Mouse (Mus musculus): ENCODE data around the gene Piezo1. TPM values are rescaled to one million over a fixed set of nuclear protein-coding genes. Genes with fewer than 3 reads are reported as not detected.

Gene Piezo1
- total and polyA plus RNA-seq, 2 experiments from 2014 or later = 1.2 to 10.0 TPM

DNA sequence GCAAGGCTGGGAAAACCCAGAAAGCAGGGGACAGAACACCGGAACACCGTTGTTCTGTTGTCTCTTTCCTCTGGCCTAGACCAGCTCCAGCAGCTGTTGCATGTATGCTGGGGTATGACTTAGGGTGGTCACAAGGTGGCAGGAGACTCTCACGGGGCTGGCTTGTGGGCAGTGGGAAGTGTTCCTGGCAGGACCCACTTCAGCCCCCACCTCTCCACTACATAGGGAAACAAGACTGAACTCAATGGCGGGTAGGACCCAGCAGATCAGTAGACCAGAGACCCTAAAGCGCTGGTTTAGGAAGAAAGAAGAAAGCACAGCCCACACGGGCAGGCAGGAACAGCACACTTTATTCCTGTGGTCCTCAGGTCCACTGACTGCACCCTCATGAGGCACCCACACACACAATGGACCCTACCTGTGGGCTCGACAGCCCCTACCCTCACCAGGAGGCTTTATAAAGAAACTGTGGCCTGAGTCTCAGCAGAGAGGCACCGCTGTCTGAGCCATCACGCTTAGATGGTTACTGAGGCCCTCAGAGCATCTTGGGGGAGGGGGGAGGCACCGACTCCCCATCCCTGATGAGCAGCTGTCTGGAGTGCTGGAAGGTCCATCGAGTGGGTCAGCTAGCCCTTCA is 117.7 kb downstream of the Piezo1 start:
- peak; percentile 43 for TF ChIP-seq CTCF (IDR thresholded peaks at IDR 0.05; ENCODE audit: low read depth)
- Histone ChIP-seq H3K27me3 (ENCODE audit: insufficient read depth, low read length) (no peaks in the 10 kb centered on the region), H3K4me3 (ENCODE audit: low read length) (no peak overlapping the region), H3K27ac (no peak overlapping the region; the same call in 1 of the 2 replicates), H3K36me3 (ENCODE audit: insufficient read depth, low read length) (peaks cover 27% of the 10 kb centered on the region; the same call in 1 of the 2 replicates), H3K9ac (replicated peaks; ENCODE audit: low read length) (no peak overlapping the region), H3K4me2 (ENCODE audit: low read depth, low read length) (no peak overlapping the region), H3K9me3 (ENCODE audit: low read length) (no peaks in the 10 kb centered on the region), H3K4me1 (ENCODE audit: insufficient read depth, low read length) (peaks cover 10% of the 10 kb centered on the region; the same call in 1 of the 2 replicates)
- peak; percentile 36; the same call in 1 of the 2 replicates for ATAC-seq
- DNase-seq (ENCODE audit: low spot score) = peak; percentile 18
- 68% methylated on average over 11 of the region's 11 CpGs for WGBS

DNA sequence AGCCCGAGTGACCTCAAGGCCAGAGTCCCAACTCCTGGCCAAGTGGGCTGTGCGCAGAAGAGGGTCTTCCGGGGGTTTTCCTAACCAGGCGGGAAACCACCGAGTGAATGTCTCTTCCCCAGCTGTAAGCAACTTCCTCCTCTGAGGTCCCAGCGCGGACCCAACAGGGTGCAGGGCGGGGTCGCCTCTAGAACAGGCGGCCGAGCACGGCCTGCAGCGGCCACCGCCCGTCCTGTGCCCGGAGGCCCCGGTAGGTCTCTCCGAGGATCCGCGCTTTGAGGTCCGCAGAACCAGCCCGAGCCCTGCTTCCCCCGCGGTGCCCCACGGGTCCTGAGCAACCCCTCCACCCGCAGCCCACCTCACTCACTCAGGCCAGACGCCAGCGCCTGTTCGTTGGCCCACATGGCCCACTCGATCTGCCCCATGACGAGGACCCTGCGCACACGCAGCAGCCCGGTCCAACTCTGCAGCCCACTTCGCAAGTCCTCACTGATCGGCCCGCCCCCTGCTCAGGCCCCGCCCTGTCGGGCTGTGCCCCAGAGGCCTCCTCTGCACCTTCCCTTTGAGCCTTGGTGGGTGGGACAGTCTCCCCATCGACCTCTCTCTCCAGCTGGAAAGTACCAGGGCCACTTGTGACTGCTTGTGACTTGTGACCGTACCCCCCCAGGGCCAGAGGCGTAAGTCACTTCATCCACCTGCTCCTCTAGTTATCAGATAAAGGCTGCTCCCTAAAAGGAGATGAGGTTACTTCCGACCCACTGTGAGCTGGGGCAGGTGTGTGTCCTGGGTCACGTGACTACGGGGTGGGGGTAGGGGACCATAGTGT is 118.5 kb downstream of the Piezo1 start, which contains the start of gene Cyba:
TSS of gene Cyba (minus strand) at position 488 of the 826 bp plus-strand sequence.
- peak; percentile 47 for DNase-seq (ENCODE audit: low spot score)
- 8% methylated on average over 44 of the region's 45 CpGs for WGBS
- H3K27ac ChIP-seq = peak within 1 kb of the TSS; percentile 22; the same call in 1 of the 2 replicates

More for the DNA sequence above, 118.5 kb downstream of the Piezo1 start, which contains the start of gene Cyba:
- TF ChIP-seq CTCF (IDR thresholded peaks at IDR 0.05; ENCODE audit: low read depth) = no peak
- Histone ChIP-seq H3K4me1 (ENCODE audit: insufficient read depth, low read length) (peaks cover 10% of the 10 kb centered on the region; the same call in 1 of the 2 replicates), H3K27me3 (ENCODE audit: insufficient read depth, low read length) (no peaks in the 10 kb centered on the region), H3K4me2 (ENCODE audit: low read depth, low read length) (peak within 1 kb of the TSS; percentile 52), H3K9me3 (ENCODE audit: low read length) (no peaks in the 10 kb centered on the region), H3K9ac (replicated peaks; ENCODE audit: low read length) (peak within 1 kb of the TSS; percentile 31; the same call in 1 of the 2 replicates), H3K36me3 (ENCODE audit: insufficient read depth, low read length) (peaks cover 22% of the 10 kb centered on the region; the same call in 1 of the 2 replicates), H3K4me3 (ENCODE audit: low read length) (peak within 1 kb of the TSS; percentile 26)
- peak; percentile 45 for ATAC-seq

Small RNAs within 50 kb of the gene (microRNA-seq; reads per million reads assigned to microRNA genes)
- 0 reads per million in 2 experiments for gene Gm24366

Other genes with a start within 250 kb of the Piezo1 start
- 2.0 and 3.2 TPM in 2 replicates for gene Trhr2, start 190.6 kb downstream of the Piezo1 start, total RNA-seq (2014; rRNA removed)
- 0.45 and 0.57 TPM in 2 replicates for gene Trhr2, start 190.6 kb downstream of the Piezo1 start, polyA plus RNA-seq (2015; fragmentation: Nextera tagmentation; extraction: Ambion mirVana)
- gene Zc3h18, start 174.7 kb downstream of the Piezo1 start, total RNA-seq (2014; rRNA removed) = 24.4 and 25.6 TPM in 2 replicates
- 25.2 and 25.3 TPM in 2 replicates for gene Zc3h18, start 174.7 kb downstream of the Piezo1 start, polyA plus RNA-seq (2015; fragmentation: Nextera tagmentation; extraction: Ambion mirVana)
- 0.52 TPM in 1 of 2 replicates, not detected in the other for gene Il17c, start 129.3 kb downstream of the Piezo1 start, total RNA-seq (2014; rRNA removed)
- 0.21 TPM in 1 of 2 replicates, not detected in the other for gene Il17c, start 129.3 kb downstream of the Piezo1 start, polyA plus RNA-seq (2015; fragmentation: Nextera tagmentation; extraction: Ambion mirVana)
- 19.6 and 30.6 TPM in 2 replicates for gene Cyba, start 118.4 kb downstream of the Piezo1 start, total RNA-seq (2014; rRNA removed)
- 44.0 and 46.2 TPM in 2 replicates for gene Cyba, start 118.4 kb downstream of the Piezo1 start, polyA plus RNA-seq (2015; fragmentation: Nextera tagmentation; extraction: Ambion mirVana)
- gene Mvd, start 107.9 kb downstream of the Piezo1 start, total RNA-seq (2014; rRNA removed) = 67.1 and 89.6 TPM in 2 replicates
- 55.2 and 55.5 TPM in 2 replicates for gene Mvd, start 107.9 kb downstream of the Piezo1 start, polyA plus RNA-seq (2015; fragmentation: Nextera tagmentation; extraction: Ambion mirVana)
- not detected in 2 replicates for gene Snai3, start 90.6 kb downstream of the Piezo1 start, total RNA-seq (2014; rRNA removed)
- not detected in 2 replicates for gene Snai3, start 90.6 kb downstream of the Piezo1 start, polyA plus RNA-seq (2015; fragmentation: Nextera tagmentation; extraction: Ambion mirVana)
- 37.4 and 48.8 TPM in 2 replicates for gene Rnf166, start 75.3 kb downstream of the Piezo1 start, total RNA-seq (2014; rRNA removed)
- gene Rnf166, start 75.3 kb downstream of the Piezo1 start, polyA plus RNA-seq (2015; fragmentation: Nextera tagmentation; extraction: Ambion mirVana) = 22.6 and 27.0 TPM in 2 replicates
- 39.9 and 49.8 TPM in 2 replicates for gene Ctu2, start 75.2 kb downstream of the Piezo1 start, total RNA-seq (2014; rRNA removed)
- gene Ctu2, start 75.2 kb downstream of the Piezo1 start, polyA plus RNA-seq (2015; fragmentation: Nextera tagmentation; extraction: Ambion mirVana) = 85.4 and 93.6 TPM in 2 replicates
- 24.9 and 26.3 TPM in 2 replicates for gene Cdt1, start 16.7 kb upstream of the Piezo1 start, total RNA-seq (2014; rRNA removed)
- 10.7 and 11.7 TPM in 2 replicates for gene Cdt1, start 16.7 kb upstream of the Piezo1 start, polyA plus RNA-seq (2015; fragmentation: Nextera tagmentation; extraction: Ambion mirVana)
- gene Aprt, start 25.6 kb upstream of the Piezo1 start, total RNA-seq (2014; rRNA removed) = 113 and 123 TPM in 2 replicates
- gene Aprt, start 25.6 kb upstream of the Piezo1 start, polyA plus RNA-seq (2015; fragmentation: Nextera tagmentation; extraction: Ambion mirVana) = 183 and 189 TPM in 2 replicates
- gene Galns, start 60.1 kb upstream of the Piezo1 start, total RNA-seq (2014; rRNA removed) = 12.0 and 14.2 TPM in 2 replicates
- gene Galns, start 60.1 kb upstream of the Piezo1 start, polyA plus RNA-seq (2015; fragmentation: Nextera tagmentation; extraction: Ambion mirVana) = 9.1 and 10.0 TPM in 2 replicates
- 7.6 and 11.4 TPM in 2 replicates for gene Trappc2l, start 60.3 kb upstream of the Piezo1 start, total RNA-seq (2014; rRNA removed)
- 117 and 130 TPM in 2 replicates for gene Trappc2l, start 60.3 kb upstream of the Piezo1 start, polyA plus RNA-seq (2015; fragmentation: Nextera tagmentation; extraction: Ambion mirVana)
- gene Pabpn1l, start 71.4 kb upstream of the Piezo1 start, total RNA-seq (2014; rRNA removed) = not detected in 2 replicates
- not detected in 2 replicates for gene Pabpn1l, start 71.4 kb upstream of the Piezo1 start, polyA plus RNA-seq (2015; fragmentation: Nextera tagmentation; extraction: Ambion mirVana)
- gene Cbfa2t3, start 147.8 kb upstream of the Piezo1 start, total RNA-seq (2014; rRNA removed) = 9.2 and 10.0 TPM in 2 replicates
- gene Cbfa2t3, start 147.8 kb upstream of the Piezo1 start, polyA plus RNA-seq (2015; fragmentation: Nextera tagmentation; extraction: Ambion mirVana) = 12.4 and 12.6 TPM in 2 replicates
- 19.9 and 22.3 TPM in 2 replicates for gene Acsf3, start 224.2 kb upstream of the Piezo1 start, total RNA-seq (2014; rRNA removed)
- gene Acsf3, start 224.2 kb upstream of the Piezo1 start, polyA plus RNA-seq (2015; fragmentation: Nextera tagmentation; extraction: Ambion mirVana) = 18.6 and 20.6 TPM in 2 replicates